Mouse (Mus musculus): ENCODE measurements around the gene Fabp1. TPM values are rescaled to one million over a fixed set of nuclear protein-coding genes. Genes with fewer than 3 reads are reported as not detected.

Gene Fabp1
- polyA plus RNA-seq, 1 experiment from 2014 or later: 0.43 TPM

GRCm38 (mm10) chr6:71227157-71227770 is 27.6 kb downstream of the Fabp1 start:
- 14% methylated on average over 7 of the region's 7 CpGs for WGBS
- Histone ChIP-seq H3K27me3 (ENCODE audit: control insufficient read depth, insufficient read depth, low read length) (no peaks in the 10 kb centered on the region), H3K9me3 (ENCODE audit: control insufficient read depth, low read length) (no peaks in the 10 kb centered on the region), H3K4me2 (replicated peaks; ENCODE audit: low read depth, low read length) (no peak overlapping the region), H3K4me3 (ENCODE audit: low read length) (no peak overlapping the region), H3K4me1 (ENCODE audit: control insufficient read depth, insufficient read depth, low read length) (no peaks in the 10 kb centered on the region; the same call in 1 of the 2 replicates), H3K36me3 (ENCODE audit: control insufficient read depth, insufficient read depth, low read length) (no peaks in the 10 kb centered on the region), H3K27ac (ENCODE audit: low read depth, low read length) (no peak overlapping the region), H3K9ac (ENCODE audit: low read depth, low read length) (no peak overlapping the region)
- no peak; the same call in 1 of the 2 replicates for ATAC-seq (ENCODE audit: low FRiP score, low TSS enrichment)

- H3K36me3 ChIP-seq (ENCODE audit: control insufficient read depth, insufficient read depth, low read length): no peaks in the 10 kb centered on the region
- H3K27me3 ChIP-seq (ENCODE audit: control insufficient read depth, insufficient read depth, low read length): no peaks in the 10 kb centered on the region
- no peak overlapping the region for H3K4me3 ChIP-seq (ENCODE audit: low read length)
- no peak for ATAC-seq (ENCODE audit: low FRiP score, low TSS enrichment)
- no peaks in the 10 kb centered on the region for H3K9me3 ChIP-seq (ENCODE audit: control insufficient read depth, low read length)
- H3K4me2 ChIP-seq (replicated peaks; ENCODE audit: low read depth, low read length): no peak overlapping the region
- H3K4me1 ChIP-seq (ENCODE audit: control insufficient read depth, insufficient read depth, low read length): 0 out of 2 replicates have a peak, but pooled peaks cover 6% of the 10 kb centered on the region
- WGBS: 72% methylated on average over 13 of the region's 13 CpGs
- no peak overlapping the region for H3K9ac ChIP-seq (ENCODE audit: low read depth, low read length)
- no peak overlapping the region for H3K27ac ChIP-seq (ENCODE audit: low read depth, low read length)
Measured at GRCm38 (mm10) chr6:71235121-71235520, 35.5 kb downstream of the Fabp1 start.

GRCm38 (mm10) chr6:71235944-71236343 is 36.3 kb downstream of the Fabp1 start:
- Histone ChIP-seq H3K4me2 (replicated peaks; ENCODE audit: low read depth, low read length) (no peak overlapping the region), H3K4me1 (ENCODE audit: control insufficient read depth, insufficient read depth, low read length) (0 out of 2 replicates have a peak, but pooled peaks cover 6% of the 10 kb centered on the region), H3K9me3 (ENCODE audit: control insufficient read depth, low read length) (no peaks in the 10 kb centered on the region), H3K27me3 (ENCODE audit: control insufficient read depth, insufficient read depth, low read length) (no peaks in the 10 kb centered on the region), H3K27ac (ENCODE audit: low read depth, low read length) (no peak overlapping the region), H3K4me3 (ENCODE audit: low read length) (no peak overlapping the region), H3K36me3 (ENCODE audit: control insufficient read depth, insufficient read depth, low read length) (no peaks in the 10 kb centered on the region), H3K9ac (ENCODE audit: low read depth, low read length) (no peak overlapping the region)
- WGBS: 61% methylated on average over 3 of the region's 3 CpGs
- ATAC-seq (ENCODE audit: low FRiP score, low TSS enrichment): no peak

DNA sequence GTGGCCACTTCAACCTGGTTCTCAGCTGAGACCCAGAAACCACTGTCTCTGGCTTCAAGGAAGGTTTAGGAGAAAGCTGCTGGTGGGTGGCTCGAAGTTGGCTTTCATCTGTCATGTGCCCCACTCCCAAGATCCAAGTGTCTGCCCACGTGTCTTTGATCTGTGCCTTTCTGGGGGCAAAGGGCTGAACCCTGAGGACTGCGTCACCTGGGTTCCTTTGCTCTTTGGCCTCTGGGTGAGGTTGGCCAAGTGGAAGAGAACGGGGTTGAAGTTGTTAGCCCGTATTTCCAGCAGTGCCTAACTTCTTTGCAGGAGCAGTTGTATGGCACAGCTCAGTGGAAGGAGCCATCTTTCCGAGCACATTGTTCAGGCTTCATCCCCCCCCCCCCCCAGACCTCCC is 36.9 kb downstream of the Fabp1 start:
- WGBS: 77% methylated on average over 6 of the region's 6 CpGs
- no peak for ATAC-seq (ENCODE audit: low FRiP score, low TSS enrichment)
- Histone ChIP-seq H3K9me3 (ENCODE audit: control insufficient read depth, low read length) (no peaks in the 10 kb centered on the region), H3K4me1 (ENCODE audit: control insufficient read depth, insufficient read depth, low read length) (0 out of 2 replicates have a peak, but pooled peaks cover 6% of the 10 kb centered on the region), H3K36me3 (ENCODE audit: control insufficient read depth, insufficient read depth, low read length) (no peaks in the 10 kb centered on the region), H3K27ac (ENCODE audit: low read depth, low read length) (no peak overlapping the region), H3K27me3 (ENCODE audit: control insufficient read depth, insufficient read depth, low read length) (no peaks in the 10 kb centered on the region), H3K4me3 (ENCODE audit: low read length) (no peak overlapping the region), H3K9ac (ENCODE audit: low read depth, low read length) (no peak overlapping the region), H3K4me2 (replicated peaks; ENCODE audit: low read depth, low read length) (no peak overlapping the region)

DNA sequence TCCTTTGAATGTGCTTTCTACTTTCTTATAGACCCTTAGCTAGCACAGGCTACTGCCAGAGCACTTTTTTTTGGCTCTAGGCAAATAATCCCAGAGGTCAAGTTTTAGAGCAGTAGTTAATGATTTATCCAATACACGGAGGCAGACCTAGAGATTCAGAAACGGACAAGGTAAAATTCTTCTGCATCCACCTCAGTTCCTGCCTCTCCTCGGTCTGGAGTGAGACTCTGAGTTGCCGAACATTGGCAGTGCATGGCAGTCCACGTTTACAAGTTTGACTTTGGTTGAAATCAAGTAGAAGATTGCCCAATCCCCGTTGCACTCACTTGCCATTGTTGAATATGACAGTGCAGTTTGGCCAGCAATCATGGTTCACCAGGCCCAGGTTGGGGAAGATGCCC is 37.4 kb downstream of the Fabp1 start:
- 71% methylated on average over 6 of the region's 6 CpGs for WGBS
- 0 out of 2 replicates have a peak, but pooled peaks cover 6% of the 10 kb centered on the region for H3K4me1 ChIP-seq (ENCODE audit: control insufficient read depth, insufficient read depth, low read length)
- H3K9ac ChIP-seq (ENCODE audit: low read depth, low read length): no peak overlapping the region
- H3K36me3 ChIP-seq (ENCODE audit: control insufficient read depth, insufficient read depth, low read length): no peaks in the 10 kb centered on the region
- H3K4me3 ChIP-seq (ENCODE audit: low read length): no peak overlapping the region
- no peaks in the 10 kb centered on the region for H3K27me3 ChIP-seq (ENCODE audit: control insufficient read depth, insufficient read depth, low read length)
- no peaks in the 10 kb centered on the region for H3K9me3 ChIP-seq (ENCODE audit: control insufficient read depth, low read length)
- ATAC-seq (ENCODE audit: low FRiP score, low TSS enrichment): no peak
- H3K27ac ChIP-seq (ENCODE audit: low read depth, low read length): no peak overlapping the region
- no peak overlapping the region for H3K4me2 ChIP-seq (replicated peaks; ENCODE audit: low read depth, low read length)

GRCm38 (mm10) chr6:71239069-71239750 is 39.6 kb downstream of the Fabp1 start:
- 81% methylated on average over 26 of the region's 26 CpGs for WGBS
- Histone ChIP-seq H3K4me1 (ENCODE audit: control insufficient read depth, insufficient read depth, low read length) (0 out of 2 replicates have a peak, but pooled peaks cover 6% of the 10 kb centered on the region), H3K27ac (ENCODE audit: low read depth, low read length) (no peak overlapping the region), H3K9me3 (ENCODE audit: control insufficient read depth, low read length) (no peaks in the 10 kb centered on the region), H3K4me2 (replicated peaks; ENCODE audit: low read depth, low read length) (no peak overlapping the region), H3K9ac (ENCODE audit: low read depth, low read length) (no peak overlapping the region), H3K4me3 (ENCODE audit: low read length) (no peak overlapping the region), H3K27me3 (ENCODE audit: control insufficient read depth, insufficient read depth, low read length) (no peaks in the 10 kb centered on the region), H3K36me3 (ENCODE audit: control insufficient read depth, insufficient read depth, low read length) (no peaks in the 10 kb centered on the region)
- no peak for ATAC-seq (ENCODE audit: low FRiP score, low TSS enrichment)

DNA sequence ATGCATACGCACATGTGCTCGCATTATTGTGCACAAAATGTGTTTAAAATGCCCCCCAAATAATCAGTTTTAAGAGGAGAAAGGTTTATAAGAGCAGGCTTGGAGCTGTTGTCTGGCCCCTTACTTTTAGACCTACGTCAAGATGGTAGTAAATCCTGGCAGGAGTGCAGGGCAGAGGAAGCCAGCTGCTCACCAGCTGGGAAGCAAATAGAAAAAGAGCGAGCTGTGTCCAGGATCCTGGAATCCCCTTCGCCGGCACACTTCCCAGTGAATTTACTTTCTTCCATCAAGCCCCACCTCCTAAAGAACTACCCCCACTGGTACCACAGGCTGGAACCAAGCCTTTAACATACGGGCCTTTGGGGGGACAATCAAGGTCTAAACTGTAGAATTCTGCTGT is 41.2 kb downstream of the Fabp1 start:
- no peaks in the 10 kb centered on the region for H3K9me3 ChIP-seq (ENCODE audit: control insufficient read depth, low read length)
- 0 out of 2 replicates have a peak, but pooled peaks cover 6% of the 10 kb centered on the region for H3K4me1 ChIP-seq (ENCODE audit: control insufficient read depth, insufficient read depth, low read length)
- no peak overlapping the region for H3K4me3 ChIP-seq (ENCODE audit: low read length)
- no peak overlapping the region for H3K4me2 ChIP-seq (replicated peaks; ENCODE audit: low read depth, low read length)
- no peak overlapping the region for H3K27ac ChIP-seq (ENCODE audit: low read depth, low read length)
- WGBS: 70% methylated on average over 7 of the region's 7 CpGs
- no peaks in the 10 kb centered on the region for H3K27me3 ChIP-seq (ENCODE audit: control insufficient read depth, insufficient read depth, low read length)
- H3K9ac ChIP-seq (ENCODE audit: low read depth, low read length): no peak overlapping the region
- H3K36me3 ChIP-seq (ENCODE audit: control insufficient read depth, insufficient read depth, low read length): no peaks in the 10 kb centered on the region
- no peak for ATAC-seq (ENCODE audit: low FRiP score, low TSS enrichment)

- no peaks in the 10 kb centered on the region for H3K36me3 ChIP-seq (ENCODE audit: control insufficient read depth, insufficient read depth, low read length)
- no peak overlapping the region for H3K9ac ChIP-seq (ENCODE audit: low read depth, low read length)
- no peak for ATAC-seq (ENCODE audit: low FRiP score, low TSS enrichment)
- 85% methylated on average over 1 of the region's 1 CpGs for WGBS
- no peaks in the 10 kb centered on the region for H3K4me1 ChIP-seq (ENCODE audit: control insufficient read depth, insufficient read depth, low read length)
- no peak overlapping the region for H3K4me3 ChIP-seq (ENCODE audit: low read length)
- H3K9me3 ChIP-seq (ENCODE audit: control insufficient read depth, low read length): no peaks in the 10 kb centered on the region
- H3K27ac ChIP-seq (ENCODE audit: low read depth, low read length): no peak overlapping the region
- H3K4me2 ChIP-seq (replicated peaks; ENCODE audit: low read depth, low read length): no peak overlapping the region
- H3K27me3 ChIP-seq (ENCODE audit: control insufficient read depth, insufficient read depth, low read length): no peaks in the 10 kb centered on the region
Measured at GRCm38 (mm10) chr6:71242811-71243210, 43.2 kb downstream of the Fabp1 start.

- H3K9ac ChIP-seq (ENCODE audit: low read depth, low read length): no peak overlapping the region
- H3K27ac ChIP-seq (ENCODE audit: low read depth, low read length): no peak overlapping the region
- no peaks in the 10 kb centered on the region for H3K27me3 ChIP-seq (ENCODE audit: control insufficient read depth, insufficient read depth, low read length)
- ATAC-seq (ENCODE audit: low FRiP score, low TSS enrichment): no peak
- H3K36me3 ChIP-seq (ENCODE audit: control insufficient read depth, insufficient read depth, low read length): no peaks in the 10 kb centered on the region
- no peak overlapping the region for H3K4me2 ChIP-seq (replicated peaks; ENCODE audit: low read depth, low read length)
- H3K4me1 ChIP-seq (ENCODE audit: control insufficient read depth, insufficient read depth, low read length): no peaks in the 10 kb centered on the region
- no peaks in the 10 kb centered on the region for H3K9me3 ChIP-seq (ENCODE audit: control insufficient read depth, low read length)
- WGBS: 86% methylated on average over 3 of the region's 3 CpGs
- H3K4me3 ChIP-seq (ENCODE audit: low read length): no peak overlapping the region
Measured at GRCm38 (mm10) chr6:71243258-71243657, 43.6 kb downstream of the Fabp1 start.
